31 mouse cellular contexts compared by ENCODE assay signal in the genomic region with DNA sequence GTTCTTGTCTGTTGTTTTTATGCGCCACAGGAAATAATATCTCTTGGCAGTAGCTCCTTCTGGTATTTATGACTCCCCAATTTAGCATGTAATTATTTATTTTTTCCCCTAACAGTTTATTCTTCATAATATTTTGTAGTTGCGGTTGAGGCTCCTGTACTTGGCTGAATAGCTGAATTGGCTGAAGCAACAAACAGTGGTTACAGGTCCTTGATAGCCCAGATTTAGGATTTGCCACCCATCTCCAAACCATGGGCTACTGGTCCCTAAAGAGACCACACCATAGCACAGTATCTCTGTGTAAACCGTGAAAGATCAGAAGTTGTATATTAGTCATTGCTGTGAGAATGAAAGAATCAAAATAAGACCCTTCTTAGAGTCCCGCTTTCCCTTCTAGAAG. TPM values are rescaled to one million over a fixed set of nuclear protein-coding genes. Genes with fewer than 3 reads are reported as not detected.
DNase-seq lines count a peak whose midpoint lies in the region; ATAC-seq and TF ChIP-seq lines count a peak whose summit lies in the region.
"Had no signal": no experiment of that assay in that cellular context is flagged by ENCODE, and none has a peak within 500 bp of the region (broad histone marks: within the 10 kb centered on the region; RNA-seq: fewer than 3 reads in every experiment).

No protein-coding gene starts in this region.

- dilution Hi-C loops in CH12.LX (cut with MboI; ENCODE audit: extremely low pct_ligation_motif_present, extremely low pct_unique_long_range_greater_than_20kb, low sequenced_read_pairs): no loop called here

- TF ChIP-seq EP300 in CH12.LX (IDR thresholded peaks at IDR 0.05; ENCODE audit: low read length): no peak

- no peak for TF ChIP-seq RAD21 in CH12.LX (IDR thresholded peaks at IDR 0.05; ENCODE audit: low read depth, low read length)

- ATAC-seq in embryonic facial prominence, embryonic 15.5 days (ENCODE audit: insufficient number of reproducible peaks, low FRiP score, low TSS enrichment, low read depth): no peak
- ATAC-seq in heart, embryonic 12.5 days (ENCODE audit: insufficient number of reproducible peaks, low FRiP score): no peak
- no peak for ATAC-seq in kidney, embryonic 15.5 days (replicated peaks; ENCODE audit: low FRiP score)
- ATAC-seq in frontal cortex, adult (ENCODE audit: low TSS enrichment): no peak
- ATAC-seq: forebrain, embryonic 16.5 days; hindbrain, embryonic 16.5 days; midbrain, embryonic 13.5 days; Patski had no signal

- no peak for TF ChIP-seq POLR2A in kidney, adult 2 months (IDR thresholded peaks at IDR 0.05; ENCODE audit: low read depth, low read length)
- no peak for TF ChIP-seq POLR2A in CH12.LX (IDR thresholded peaks at IDR 0.05; ENCODE audit: low read depth, low read length)

- no peaks in the 10 kb centered on the region for H3K9me3 ChIP-seq in embryonic facial prominence, embryonic 15.5 days (replicated peaks)
- H3K9me3 ChIP-seq in embryonic facial prominence, embryonic 10.5 days: no peaks in the 10 kb centered on the region
- no peaks in the 10 kb centered on the region for H3K9me3 ChIP-seq in heart, embryonic 12.5 days (replicated peaks)
- H3K9me3 ChIP-seq in kidney, embryonic 15.5 days (replicated peaks): no peaks in the 10 kb centered on the region
- no peaks in the 10 kb centered on the region for H3K9me3 ChIP-seq in CH12.LX (replicated peaks; ENCODE audit: low read length)
- H3K9me3 ChIP-seq: embryonic facial prominence, embryonic 12.5 days; G1E; limb, embryonic 10.5 days; limb, embryonic 15.5 days; liver, embryonic 13.5 days; midbrain, embryonic 13.5 days; stomach, embryonic 15.5 days had no signal

- H3K27ac ChIP-seq in embryonic facial prominence, embryonic 15.5 days (replicated peaks): 0 out of 2 replicates have a peak overlapping the region, but pooled peaks have one; percentile 22
- no peak overlapping the region for H3K27ac ChIP-seq in embryonic facial prominence, embryonic 10.5 days (replicated peaks)
- peak overlapping the region; percentile 29; the same call in 1 of the 2 replicates for H3K27ac ChIP-seq in heart, embryonic 12.5 days (ENCODE audit: poor library complexity, severe bottlenecking)
- peak overlapping the region; percentile 75 for H3K27ac ChIP-seq in kidney, adult 2 months (ENCODE audit: insufficient read depth, low read depth, low read length)
- no peak overlapping the region for H3K27ac ChIP-seq in kidney, embryonic 15.5 days
- H3K27ac ChIP-seq in CH12.LX (ENCODE audit: insufficient read depth, low read depth): no peak overlapping the region
- H3K27ac ChIP-seq: embryonic facial prominence, embryonic 12.5 days; limb, embryonic 10.5 days; macrophage; midbrain, embryonic 13.5 days had no signal

- no peaks in the 10 kb centered on the region for H3K27me3 ChIP-seq in embryonic facial prominence, embryonic 15.5 days
- H3K27me3 ChIP-seq in embryonic facial prominence, embryonic 10.5 days (replicated peaks; ENCODE audit: low read depth, poor library complexity, severe bottlenecking): no peaks in the 10 kb centered on the region
- H3K27me3 ChIP-seq in heart, embryonic 12.5 days (replicated peaks): no peaks in the 10 kb centered on the region
- no peaks in the 10 kb centered on the region for H3K27me3 ChIP-seq in kidney, adult 2 months (replicated peaks; ENCODE audit: control insufficient read depth, insufficient read depth, low read length)
- H3K27me3 ChIP-seq in kidney, embryonic 15.5 days: no peaks in the 10 kb centered on the region
- no peaks in the 10 kb centered on the region for H3K27me3 ChIP-seq in CH12.LX (replicated peaks)
- H3K27me3 ChIP-seq: embryonic facial prominence, embryonic 12.5 days; limb, embryonic 15.5 days; liver, embryonic 13.5 days; midbrain, embryonic 13.5 days; Patski; stomach, embryonic 15.5 days had no signal

- in situ Hi-C loops in CH12.LX (cut with MboI; ENCODE audit: low pct_ligation_motif_present, low pct_unique_long_range_greater_than_20kb, low sequenced_read_pairs): no loop called here

- DNase-seq in embryonic facial prominence, embryonic 10.5 days (ENCODE audit: low spot score): no peak
- no peak for DNase-seq in heart, adult 9 months (ENCODE audit: low spot score in 2 of 2)
- no peak for DNase-seq in kidney, adult 2 months
- no peak for DNase-seq in CH12.LX (ENCODE audit: extremely low read depth)
- DNase-seq: adrenal gland, postnatal 10 days; cerebellum, adult 11 months; cerebellum, adult 9-10 months; cerebellum, postnatal 36 days; gastrocnemius, postnatal 14 days; kidney, adult 18-20 months; kidney, postnatal 4 days; liver, embryonic 13.5 days; lung, adult 18-20 months; retina, postnatal 1 day; right cerebral cortex, postnatal 14 days; thymus, postnatal 25 days had no signal

- no peaks in the 10 kb centered on the region for H3K36me3 ChIP-seq in embryonic facial prominence, embryonic 15.5 days
- no peaks in the 10 kb centered on the region for H3K36me3 ChIP-seq in embryonic facial prominence, embryonic 10.5 days (replicated peaks)
- no peaks in the 10 kb centered on the region for H3K36me3 ChIP-seq in heart, embryonic 12.5 days
- no peaks in the 10 kb centered on the region for H3K36me3 ChIP-seq in kidney, adult 2 months (ENCODE audit: control insufficient read depth, insufficient read depth, low read length)
- H3K36me3 ChIP-seq in kidney, embryonic 15.5 days: no peaks in the 10 kb centered on the region
- peaks cover 0 to 9% of the 10 kb centered on the region in 2 experiments for H3K36me3 ChIP-seq in CH12.LX (replicated peaks in 1 of 2; ENCODE audit: control insufficient read depth in 1 of 2, insufficient read depth in 1 of 2, low read length in 1 of 2)
- H3K36me3 ChIP-seq: embryonic facial prominence, embryonic 12.5 days; limb, embryonic 10.5 days; limb, embryonic 15.5 days; liver, embryonic 13.5 days; midbrain, embryonic 13.5 days; stomach, embryonic 15.5 days had no signal

- H3K4me1 ChIP-seq in embryonic facial prominence, embryonic 15.5 days: peaks cover 73% of the 10 kb centered on the region
- peaks cover 47% of the 10 kb centered on the region for H3K4me1 ChIP-seq in embryonic facial prominence, embryonic 10.5 days
- peaks cover 66% of the 10 kb centered on the region for H3K4me1 ChIP-seq in heart, embryonic 12.5 days (replicated peaks)
- H3K4me1 ChIP-seq in kidney, adult 2 months (ENCODE audit: control insufficient read depth, insufficient read depth, low read length): peaks cover 34% of the 10 kb centered on the region
- H3K4me1 ChIP-seq in kidney, embryonic 15.5 days: peaks cover 64% of the 10 kb centered on the region
- H3K4me1 ChIP-seq in CH12.LX (ENCODE audit: control insufficient read depth in 1 of 2, insufficient read depth in 2 of 2): peaks cover 4 to 55% of the 10 kb centered on the region in 2 experiments; a peak in 3 of 4 replicates

- H3K79me2 ChIP-seq in CH12.LX (replicated peaks; ENCODE audit: control insufficient read depth, extremely low read depth, insufficient read depth, poor library complexity, severe bottlenecking): peaks cover 52% of the 10 kb centered on the region

- H3K4me3 ChIP-seq in embryonic facial prominence, embryonic 15.5 days (replicated peaks): no peak overlapping the region
- no peak overlapping the region for H3K4me3 ChIP-seq in embryonic facial prominence, embryonic 10.5 days
- H3K4me3 ChIP-seq in heart, embryonic 12.5 days: no peak overlapping the region
- H3K4me3 ChIP-seq in kidney, adult 2 months (ENCODE audit: insufficient read depth, low read depth, low read length): no peak overlapping the region
- H3K4me3 ChIP-seq in kidney, embryonic 15.5 days (replicated peaks): no peak overlapping the region
- no peak overlapping the region for H3K4me3 ChIP-seq in CH12.LX (replicated peaks in 1 of 3; ENCODE audit: low read depth in 2 of 3, low read length in 2 of 3, poor library complexity in 1 of 3)
- H3K4me3 ChIP-seq: embryonic facial prominence, embryonic 12.5 days; erythroblast, embryonic 14.5 days; limb, embryonic 10.5 days; limb, embryonic 15.5 days; liver, embryonic 13.5 days; midbrain, embryonic 13.5 days; stomach, embryonic 15.5 days had no signal

- H3K4me2 ChIP-seq in embryonic facial prominence, embryonic 15.5 days (replicated peaks): no peak overlapping the region
- no peak overlapping the region for H3K4me2 ChIP-seq in heart, embryonic 12.5 days
- no peak overlapping the region for H3K4me2 ChIP-seq in kidney, embryonic 15.5 days
- H3K4me2 ChIP-seq in CH12.LX (ENCODE audit: insufficient read depth, low read depth, poor library complexity, severe bottlenecking): peak overlapping the region; percentile 15; the same call in 1 of the 2 replicates
- H3K4me2 ChIP-seq: embryonic facial prominence, embryonic 12.5 days; limb, embryonic 15.5 days; liver, embryonic 13.5 days; midbrain, embryonic 13.5 days; stomach, embryonic 15.5 days had no signal

- no peak overlapping the region for H3K9ac ChIP-seq in embryonic facial prominence, embryonic 15.5 days
- no peak overlapping the region for H3K9ac ChIP-seq in heart, embryonic 12.5 days
- no peak overlapping the region for H3K9ac ChIP-seq in kidney, embryonic 15.5 days
- H3K9ac ChIP-seq in CH12.LX (ENCODE audit: insufficient read depth, low read depth): no peak overlapping the region
- H3K9ac ChIP-seq: embryonic facial prominence, embryonic 12.5 days; limb, embryonic 15.5 days; liver, embryonic 13.5 days; midbrain, embryonic 13.5 days; stomach, embryonic 15.5 days had no signal

- TF ChIP-seq CTCF in kidney, adult 2 months (conservative IDR thresholded peaks at IDR 0.05; ENCODE audit: insufficient read depth, insufficient read length, low read depth, low read length): no peak
- no peak for TF ChIP-seq CTCF in CH12.LX (conservative IDR thresholded peaks at IDR 0.05 in 1 of 2, IDR thresholded peaks at IDR 0.05 in 1 of 2; ENCODE audit: low read depth in 2 of 2, low read length in 2 of 2)

- 76% methylated on average over 4 of the region's 4 CpGs for WGBS in embryonic facial prominence, embryonic 15.5 days
- 95% methylated on average over 4 of the region's 4 CpGs for WGBS in embryonic facial prominence, embryonic 10.5 days
- 83% methylated on average over 4 of the region's 4 CpGs for WGBS in heart, embryonic 12.5 days
- 64% methylated on average over 4 of the region's 4 CpGs for WGBS in kidney, adult 2 months
- 71% methylated on average over 4 of the region's 4 CpGs for WGBS in kidney, embryonic 15.5 days

TF ChIP-seq in CH12.LX, 34 proteins besides CTCF, POLR2A, EP300 and RAD21 (continues in another document):
- TF ChIP-seq MAX (IDR thresholded peaks at IDR 0.05; ENCODE audit: low read length) (no peak), SMC3 (IDR thresholded peaks at IDR 0.05; ENCODE audit: low read depth, low read length) (no peak), E2F4 (IDR thresholded peaks at IDR 0.05; ENCODE audit: insufficient replicate concordance, low read depth, low read length) (no peak)

RNA-seq across cellular contexts. Expression of a gene that starts 25.3 kb away (rescaled TPM):
- 167 and 173 TPM in 2 replicates for polyA plus RNA-seq in embryonic facial prominence, embryonic 15.5 days (2015; fragmentation: Nextera tagmentation; extraction: Ambion mirVana)
- 42.8 and 54.1 TPM in 2 replicates for polyA plus RNA-seq in embryonic facial prominence, embryonic 10.5 days (2016; fragmentation: Nextera tagmentation; extraction: Ambion mirVana)
- 108 and 114 TPM in 2 replicates for polyA plus RNA-seq in heart, embryonic 12.5 days (2016; fragmentation: Nextera tagmentation; extraction: Ambion mirVana)
- polyA plus RNA-seq in kidney, adult 2 months (2012; rRNA removed): 50.0 and 53.9 TPM in 2 replicates
- 91.4 and 91.7 TPM in 2 replicates for polyA plus RNA-seq in kidney, embryonic 15.5 days (2015; fragmentation: Nextera tagmentation; extraction: Ambion mirVana)
- total RNA-seq in CH12.LX (2012; rRNA removed) (19.6 and 23.9 TPM in 2 replicates), CH12.LX (2014; rRNA removed) (23.7 and 23.8 TPM in 2 replicates)
- polyA plus RNA-seq in CH12.LX (2012; ENCODE audit: insufficient read length, low read depth): 21.8 and 28.9 TPM in 2 replicates

Comparison
In these comparisons a context has a peak if more than half of its experiments do, and no peak if none do; other contexts are left out.
1. H3K27ac ChIP-seq: peak in embryonic facial prominence, embryonic 15.5 days (single experiment), heart, embryonic 12.5 days (single experiment) and kidney, adult 2 months (single experiment); none in embryonic facial prominence, embryonic 10.5 days (single experiment), kidney, embryonic 15.5 days (single experiment) and CH12.LX (single experiment).